17 mouse cellular contexts compared by ENCODE assay signal in genomic region chr4:104723527-104724045, GRCm38 (mm10). TPM values are rescaled to one million over a fixed set of nuclear protein-coding genes. Genes with fewer than 3 reads are reported as not detected.
A peak's percentile ranks its signal among the peaks of the same experiment; 100 is the strongest.
DNase-seq lines count a peak whose midpoint lies in the region; ATAC-seq and TF ChIP-seq lines count a peak whose summit lies in the region.
"Had no signal": no experiment of that assay in that cellular context is flagged by ENCODE, and none has a peak within 500 bp of the region (broad histone marks: within the 10 kb centered on the region; RNA-seq: fewer than 3 reads in every experiment).

No protein-coding gene starts in this region.

- H3K27ac ChIP-seq in hindbrain, embryonic 16.5 days (ENCODE audit: low read depth, low read length), result no peak overlapping the region
- H3K27ac ChIP-seq in hindbrain, postnatal 0 days, result no peak overlapping the region; the same call in 1 of the 2 replicates
- peak overlapping the region; percentile 53 for H3K27ac ChIP-seq in left cerebral cortex, adult 2 months
- peak overlapping the region; percentile 43 for H3K27ac ChIP-seq in olfactory bulb, adult 2 months (ENCODE audit: insufficient read depth, low read depth, low read length)
- no peak overlapping the region for H3K27ac ChIP-seq in liver, embryonic 12.5 days
- H3K27ac ChIP-seq: embryonic facial prominence, embryonic 15.5 days had no signal

- no peak overlapping the region for H3K4me2 ChIP-seq in hindbrain, embryonic 16.5 days (ENCODE audit: low read length)
- no peak overlapping the region for H3K4me2 ChIP-seq in hindbrain, postnatal 0 days (ENCODE audit: low read depth, low read length)
- H3K4me2 ChIP-seq in liver, embryonic 12.5 days, result no peak overlapping the region
- H3K4me2 ChIP-seq: embryonic facial prominence, embryonic 15.5 days; liver, embryonic 11.5 days had no signal

- no peaks in the 10 kb centered on the region for H3K9me3 ChIP-seq in hindbrain, embryonic 16.5 days (ENCODE audit: control insufficient read depth, low read length)
- H3K9me3 ChIP-seq in hindbrain, postnatal 0 days (ENCODE audit: low read length), result no peaks in the 10 kb centered on the region
- no peaks in the 10 kb centered on the region for H3K9me3 ChIP-seq in liver, embryonic 12.5 days (replicated peaks)
- H3K9me3 ChIP-seq: embryonic facial prominence, embryonic 15.5 days had no signal

- peaks cover 15% of the 10 kb centered on the region for H3K4me1 ChIP-seq in hindbrain, embryonic 16.5 days (ENCODE audit: control insufficient read depth, insufficient read depth, low read depth, low read length)
- peaks cover 19% of the 10 kb centered on the region; the same call in 1 of the 2 replicates for H3K4me1 ChIP-seq in hindbrain, postnatal 0 days (ENCODE audit: insufficient read depth, low read length)
- H3K4me1 ChIP-seq in olfactory bulb, adult 2 months (ENCODE audit: control insufficient read depth, insufficient read depth, low read length), result peaks cover 25% of the 10 kb centered on the region
- 0 out of 2 replicates have a peak, but pooled peaks cover 7% of the 10 kb centered on the region for H3K4me1 ChIP-seq in liver, embryonic 12.5 days

- no peak for TF ChIP-seq POLR2A in olfactory bulb, adult 2 months (IDR thresholded peaks at IDR 0.05; ENCODE audit: insufficient read depth, low read depth, low read length)

- intact Hi-C loops in left cerebral cortex, adult 2 months (cut with DNase I), result loop anchor here (5.0 kb wide), 1 partner anchor 169 kb away; no protein-coding TSS in a partner anchor

- DNase-seq in hindbrain, postnatal 0 days (ENCODE audit: low spot score), result no peak
- peak; percentile 58 for DNase-seq in right cerebral cortex, adult 2 months (ENCODE audit: low spot score in 2 of 2)
- no peak for DNase-seq in right cerebral cortex, postnatal 25 days
- peak in 1 of 2 experiments; percentile 47 for DNase-seq in left cerebral cortex, adult 2 months (ENCODE audit: extremely low spot score in 1 of 2, low spot score in 2 of 2)
- no peak for DNase-seq in kidney, postnatal 10 days
- DNase-seq: heart, adult 18-20 months; heart, postnatal 36 days; kidney, adult 18-20 months had no signal

- peak; percentile 10; the same call in 1 of the 2 replicates for ATAC-seq in hindbrain, embryonic 16.5 days
- ATAC-seq in hindbrain, postnatal 0 days, result no peak
- ATAC-seq in liver, embryonic 12.5 days, result no peak
- ATAC-seq: CD4-positive, CD25-positive, alpha-beta regulatory T cell, adult 4 months; lung, postnatal 0 days had no signal

- no peak for TF ChIP-seq CTCF in hindbrain, postnatal 0 days (IDR thresholded peaks at IDR 0.05; ENCODE audit: low read depth)
- TF ChIP-seq CTCF in left cerebral cortex, adult 2 months (IDR thresholded peaks at IDR 0.05), result no peak
- TF ChIP-seq CTCF in olfactory bulb, adult 2 months (IDR thresholded peaks at IDR 0.05; ENCODE audit: insufficient read depth, low read depth, low read length), result no peak

- no peak overlapping the region for H3K9ac ChIP-seq in hindbrain, embryonic 16.5 days (ENCODE audit: low read depth, low read length)
- no peak overlapping the region; the same call in 1 of the 2 replicates for H3K9ac ChIP-seq in hindbrain, postnatal 0 days (replicated peaks; ENCODE audit: low read length)
- no peak overlapping the region for H3K9ac ChIP-seq in liver, embryonic 12.5 days
- H3K9ac ChIP-seq: embryonic facial prominence, embryonic 15.5 days had no signal

- no peaks in the 10 kb centered on the region for H3K27me3 ChIP-seq in hindbrain, embryonic 16.5 days (replicated peaks; ENCODE audit: control insufficient read depth, insufficient read depth, low read length)
- H3K27me3 ChIP-seq in hindbrain, postnatal 0 days (ENCODE audit: insufficient read depth, low read length), result no peaks in the 10 kb centered on the region
- no peaks in the 10 kb centered on the region for H3K27me3 ChIP-seq in liver, embryonic 12.5 days (replicated peaks)
- H3K27me3 ChIP-seq: embryonic facial prominence, embryonic 15.5 days had no signal

- no peaks in the 10 kb centered on the region for H3K36me3 ChIP-seq in hindbrain, embryonic 16.5 days (ENCODE audit: control insufficient read depth, insufficient read depth, low read length)
- 0 out of 2 replicates have a peak, but pooled peaks cover 2% of the 10 kb centered on the region for H3K36me3 ChIP-seq in hindbrain, postnatal 0 days (ENCODE audit: insufficient read depth, low read length)
- no peaks in the 10 kb centered on the region for H3K36me3 ChIP-seq in liver, embryonic 12.5 days
- H3K36me3 ChIP-seq: embryonic facial prominence, embryonic 15.5 days had no signal

- H3K4me3 ChIP-seq in hindbrain, embryonic 16.5 days (ENCODE audit: low read length), result no peak overlapping the region
- H3K4me3 ChIP-seq in hindbrain, postnatal 0 days (ENCODE audit: low read length), result no peak overlapping the region
- no peak overlapping the region for H3K4me3 ChIP-seq in left cerebral cortex, adult 2 months
- H3K4me3 ChIP-seq in olfactory bulb, adult 2 months (ENCODE audit: insufficient read depth, low read depth, low read length), result no peak overlapping the region
- no peak overlapping the region for H3K4me3 ChIP-seq in liver, embryonic 12.5 days
- H3K4me3 ChIP-seq: embryonic facial prominence, embryonic 15.5 days had no signal

- WGBS in hindbrain, embryonic 16.5 days, result 62% methylated on average over 6 of the region's 6 CpGs
- 49% methylated on average over 6 of the region's 6 CpGs for WGBS in hindbrain, postnatal 0 days
- 23% methylated on average over 6 of the region's 6 CpGs for WGBS in olfactory bulb, adult 2 months
- 73% methylated on average over 6 of the region's 6 CpGs for WGBS in liver, embryonic 12.5 days (ENCODE audit: insufficient replicate concordance)

RNA-seq across cellular contexts. Expression of gene C8b, which starts 42.5 kb away (rescaled TPM):
- not detected in 2 replicates for polyA plus RNA-seq in hindbrain, embryonic 16.5 days (2015; fragmentation: Nextera tagmentation; extraction: Ambion mirVana)
- total RNA-seq in hindbrain, postnatal 0 days (2014; rRNA removed), result 0.18 and 0.26 TPM in 2 replicates
- polyA plus RNA-seq in hindbrain, postnatal 0 days (2015; fragmentation: Nextera tagmentation; extraction: Ambion mirVana), result 0.08 TPM in 2 replicates
- under 1 TPM; 0.20 to 0.26 TPM for total RNA-seq in left cerebral cortex, adult 2 months (2021)
- not detected in 2 replicates for polyA plus RNA-seq in olfactory bulb, adult 2 months (2012; ENCODE audit: insufficient read depth, insufficient read length, low replicate concordance, missing spikeins)
- polyA plus RNA-seq in liver, embryonic 12.5 days (2016; fragmentation: Nextera tagmentation; extraction: Ambion mirVana), result 5.3 and 5.7 TPM in 2 replicates
- total RNA-seq: heart, adult 18-20 months; heart, postnatal 36 days; megakaryocyte-erythroid progenitor cell, adult 5-6 weeks had no signal
- polyA plus RNA-seq: CD4-positive, CD25-positive, alpha-beta regulatory T cell, adult 4 months; lung, postnatal 0 days; spleen, adult 2 months had no signal

Comparison
In these comparisons a context has a peak if more than half of its experiments do, and no peak if none do; other contexts are left out.
1. DNase-seq: peak in right cerebral cortex, adult 2 months (2 of 2); none in hindbrain, postnatal 0 days (single experiment), right cerebral cortex, postnatal 25 days (single experiment) and kidney, postnatal 10 days (single experiment).
2. H3K27ac ChIP-seq: peak in left cerebral cortex, adult 2 months (single experiment) and olfactory bulb, adult 2 months (single experiment); none in hindbrain, embryonic 16.5 days (single experiment), hindbrain, postnatal 0 days (single experiment) and liver, embryonic 12.5 days (single experiment).